Mouse (Mus musculus) liver, postnatal 0 days (tissue): ENCODE results near the gene Themis2. TPM values are rescaled to one million over a fixed set of nuclear protein-coding genes. Genes with fewer than 3 reads are reported as not detected.

Experiments
- ATAC-seq: fragments of 200-750 bp; cut with Nextera tagmentation; 2 replicates; pipeline ENCODE4 v1.8.0; 2017; ENCODE audit warnings: mild to moderate bottlenecking, moderate library complexity
- DNase-seq: peaks from one replicate; pipeline ENCODE4 v3.0.0-alpha.2; 2016
- H3K27ac ChIP-seq: fragments of 300-500 bp; sonication (generic); 2 replicates; pipeline ENCODE4 v1.5.1; 2014; ENCODE audit warnings: antibody characterized with exemption, moderate library complexity, mild to moderate bottlenecking, low read depth
- H3K27me3 ChIP-seq: fragments of 300-500 bp; sonication (generic); 2 replicates; pipeline ENCODE4 v1.6.1; 2014; ENCODE audit warnings: low read length, control low read depth, mixed read lengths; ENCODE audit not compliant: insufficient read depth
- H3K36me3 ChIP-seq: fragments of 300-500 bp; sonication (generic); replicated peaks from 2 replicates; pipeline ENCODE4 v1.6.1; 2014; ENCODE audit warnings: mild to moderate bottlenecking, control low read depth, low read length, moderate library complexity, mixed read lengths; ENCODE audit not compliant: insufficient read depth
- H3K4me1 ChIP-seq: fragments of 300-500 bp; sonication (generic); 2 replicates; pipeline ENCODE4 v1.6.1; 2014; ENCODE audit warnings: antibody characterized with exemption, mild to moderate bottlenecking, control low read depth; ENCODE audit not compliant: insufficient read depth
- H3K4me2 ChIP-seq: fragments of 300-500 bp; sonication (generic); 2 replicates; pipeline ENCODE4 v1.6.1; 2014; ENCODE audit warnings: low read depth, mild to moderate bottlenecking, low read length, moderate library complexity, mixed read lengths
- H3K4me3 ChIP-seq: fragments of 300-500 bp; sonication (generic); 2 replicates; pipeline ENCODE4 v1.5.1; 2014; ENCODE audit warnings: low read depth, low read length
- H3K9ac ChIP-seq: fragments of 300-500 bp; sonication (generic); replicated peaks from 2 replicates; pipeline ENCODE4 v1.6.1; 2014; ENCODE audit warnings: mild to moderate bottlenecking, moderate library complexity
- H3K9me3 ChIP-seq: fragments of 300-500 bp; sonication (generic); 2 replicates; pipeline ENCODE4 v1.6.1; 2016; ENCODE audit warnings: mild to moderate bottlenecking, control low read depth, low read length, mixed read lengths
- CTCF ChIP-seq: sonication (generic); IDR thresholded peaks from 2 replicates; pipeline ENCODE4 v1.5.1; 2016; ENCODE audit warnings: antibody characterized with exemption, low read depth
- EP300 ChIP-seq: IDR thresholded peaks from 2 replicates; pipeline ENCODE4 v1.6.1; 2016; ENCODE audit warnings: antibody characterized with exemption, low read depth, mild to moderate bottlenecking
- WGBS: fragments of 180-500 bp; shearing (Covaris S2); extraction: QIAGEN DNeasy Blood & Tissue Kit; methylation state at CpG from one replicate; pipeline ENCODE4 v1.1.7; 2014; ENCODE audit not compliant: insufficient replicate concordance; 5-methylcytosine and 5-hydroxymethylcytosine counted together
- polyA plus RNA-seq: library from polyadenylated mRNA; unstranded; fragments of >200 nt; fragmentation: Nextera tagmentation; extraction: Ambion mirVana; gene quantifications from 2 replicates; pipeline ENCODE4 v1.2.1, GENCODE M21; 2015

Gene Themis2
- polyA plus RNA-seq, 1 experiment from 2014 or later = 3.1 TPM

- no peak overlapping the region for H3K4me3 ChIP-seq
- DNase-seq (no peak), ATAC-seq (no peak)
- H3K27me3 ChIP-seq = no peaks in the 10 kb centered on the region
- H3K36me3 ChIP-seq = no peaks in the 10 kb centered on the region
- no peak overlapping the region for H3K9ac ChIP-seq
- whole genome bisulfite sequencing = 84% methylated on average over 7 of the region's 7 CpGs
- H3K9me3 ChIP-seq = peaks cover 4% of the 10 kb centered on the region; the same call in 1 of the 2 replicates
- no peak overlapping the region for H3K4me2 ChIP-seq
- H3K27ac ChIP-seq = no peak overlapping the region
- H3K4me1 ChIP-seq = peaks cover 28% of the 10 kb centered on the region
- TF ChIP-seq CTCF (no peak), EP300 (no peak)
Observed at GRCm38 (mm10) chr4:132806620-132807191, 10.5 kb upstream of the Themis2 start.

DNA sequence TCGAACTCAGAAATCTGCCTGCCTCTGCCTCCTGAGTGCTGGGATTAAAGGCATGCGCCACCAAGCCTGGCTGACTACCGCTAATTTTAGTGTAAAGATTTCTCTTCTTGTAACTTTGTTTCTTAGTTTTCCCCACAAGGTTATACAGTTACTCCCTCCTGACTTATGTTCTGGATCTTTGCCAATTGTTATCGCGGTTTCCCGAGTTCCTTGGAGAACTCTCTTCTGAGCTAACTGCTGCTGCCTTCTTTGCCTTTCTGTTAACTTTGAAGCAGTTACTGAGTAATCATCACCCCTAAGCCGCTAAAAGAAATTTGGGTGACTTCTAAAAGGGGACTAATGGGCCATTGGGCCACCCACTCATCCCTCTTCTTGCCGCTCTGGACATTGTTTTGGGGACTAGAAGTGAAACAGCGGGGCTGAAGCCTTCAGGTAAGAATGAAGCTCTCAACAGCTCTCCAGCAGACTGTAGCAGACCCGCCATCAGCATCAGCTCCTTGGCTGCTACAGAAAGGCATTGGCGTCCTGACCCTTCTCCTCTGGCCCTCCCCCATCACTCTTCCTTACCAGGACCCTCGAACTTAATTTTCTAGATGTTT lies 9.5 kb upstream of the Themis2 start:
- no peak for TF ChIP-seq CTCF
- no peak for TF ChIP-seq EP300
- Histone ChIP-seq H3K4me3 (no peak overlapping the region), H3K9me3 (peaks cover 3% of the 10 kb centered on the region; the same call in 1 of the 2 replicates), H3K27ac (0 out of 2 replicates have a peak overlapping the region, but pooled peaks have one; percentile 29), H3K4me2 (no peak overlapping the region), H3K9ac (no peak overlapping the region), H3K4me1 (peaks cover 32% of the 10 kb centered on the region), H3K27me3 (no peaks in the 10 kb centered on the region), H3K36me3 (no peaks in the 10 kb centered on the region)
- ATAC-seq (no peak), DNase-seq (no peak)
- 71% methylated on average over 12 of the region's 12 CpGs for WGBS

- H3K4me2 ChIP-seq = no peak overlapping the region
- no peaks in the 10 kb centered on the region for H3K36me3 ChIP-seq
- no peak for ATAC-seq
- H3K9ac ChIP-seq = no peak overlapping the region
- no peaks in the 10 kb centered on the region for H3K9me3 ChIP-seq
- no peak for DNase-seq
- no peak for TF ChIP-seq EP300
- no peak overlapping the region for H3K4me3 ChIP-seq
- peaks cover 32% of the 10 kb centered on the region for H3K4me1 ChIP-seq
- peak overlapping the region; percentile 44 for H3K27ac ChIP-seq
- 74% methylated on average over 5 of the region's 5 CpGs for WGBS
- H3K27me3 ChIP-seq = no peaks in the 10 kb centered on the region
Observed at GRCm38 (mm10) chr4:132805146-132805545, 9.0 kb upstream of the Themis2 start.

GRCm38 (mm10) chr4:132804331-132804730 lies 8.1 kb upstream of the Themis2 start:
- Histone ChIP-seq H3K27me3 (no peaks in the 10 kb centered on the region), H3K4me2 (peak overlapping the region; percentile 15), H3K4me1 (peaks cover 30% of the 10 kb centered on the region), H3K36me3 (no peaks in the 10 kb centered on the region), H3K9ac (no peak overlapping the region), H3K27ac (peak overlapping the region; percentile 44), H3K4me3 (no peak overlapping the region), H3K9me3 (no peaks in the 10 kb centered on the region)
- 41% methylated on average over 6 of the region's 6 CpGs for WGBS
- peak; percentile 45; the same call in 1 of the 2 replicates for ATAC-seq
- TF ChIP-seq CTCF (no peak), EP300 (no peak)
- DNase-seq = no peak

GRCm38 (mm10) chr4:132803876-132804275 lies 7.7 kb upstream of the Themis2 start:
- ATAC-seq (no peak), DNase-seq (no peak)
- H3K27me3 ChIP-seq = no peaks in the 10 kb centered on the region
- no peak overlapping the region; the same call in 1 of the 2 replicates for H3K27ac ChIP-seq
- H3K4me2 ChIP-seq = no peak overlapping the region; the same call in 1 of the 2 replicates
- H3K36me3 ChIP-seq = no peaks in the 10 kb centered on the region
- 87% methylated on average over 7 of the region's 7 CpGs for WGBS
- no peak for TF ChIP-seq CTCF
- TF ChIP-seq EP300 = no peak
- no peak overlapping the region for H3K4me3 ChIP-seq
- no peaks in the 10 kb centered on the region for H3K9me3 ChIP-seq
- no peak overlapping the region for H3K9ac ChIP-seq
- H3K4me1 ChIP-seq = peaks cover 30% of the 10 kb centered on the region

DNA sequence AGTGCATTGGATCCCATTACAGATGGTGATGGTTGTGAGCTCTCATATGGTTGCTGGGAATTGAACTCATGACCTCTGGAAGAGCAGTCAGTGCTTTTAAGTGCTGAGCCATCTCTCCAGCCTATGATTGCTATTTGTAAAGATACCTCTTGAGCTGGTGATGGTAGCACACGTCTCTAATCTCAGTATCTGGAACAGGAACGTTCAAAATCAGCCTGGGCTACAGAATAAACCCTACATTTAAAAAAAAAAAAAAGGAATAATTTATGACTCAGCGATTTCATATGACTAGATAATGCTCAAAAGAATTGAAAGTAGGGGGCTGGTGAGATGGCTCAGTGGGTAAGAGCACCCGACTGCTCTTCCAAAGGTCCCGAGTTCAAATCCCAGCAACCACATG lies 7.0 kb upstream of the Themis2 start:
- TF ChIP-seq CTCF (no peak), EP300 (no peak)
- Histone ChIP-seq H3K4me2 (no peak overlapping the region), H3K4me3 (no peak overlapping the region), H3K9ac (no peak overlapping the region), H3K9me3 (no peaks in the 10 kb centered on the region), H3K27me3 (no peaks in the 10 kb centered on the region), H3K27ac (peak overlapping the region; percentile 87; the same call in 1 of the 2 replicates), H3K4me1 (peaks cover 25% of the 10 kb centered on the region), H3K36me3 (no peaks in the 10 kb centered on the region)
- no peak for DNase-seq
- WGBS = 75% methylated on average over 5 of the region's 5 CpGs
- ATAC-seq = no peak
